Mouse (Mus musculus): ENCODE results near the gene Grb2. TPM values are rescaled to one million over a fixed set of nuclear protein-coding genes. Genes with fewer than 3 reads are reported as not detected.

Grb2 gene
- polyA plus RNA-seq, 1 experiment from 2014 or later: 40.4 TPM

- H3K9me3 ChIP-seq (ENCODE audit: low read length): no peaks in the 10 kb centered on the region
- TF ChIP-seq EP300 (IDR thresholded peaks at IDR 0.05; ENCODE audit: low read depth) (no peak), CTCF (IDR thresholded peaks at IDR 0.05; ENCODE audit: low read depth) (no peak)
- peak; percentile 98 for DNase-seq
Measured at GRCm38 (mm10) chr11:115627705-115628464, 80.5 kb downstream of the Grb2 start, which contains the start of gene Slc25a19. TSS of gene Slc25a19 (minus strand) at chr11:115628295.

GRCm38 (mm10) chr11:115626824-115627616 is 81.4 kb downstream of the Grb2 start:
- no peak for TF ChIP-seq CTCF (IDR thresholded peaks at IDR 0.05; ENCODE audit: low read depth)
- no peak for TF ChIP-seq EP300 (IDR thresholded peaks at IDR 0.05; ENCODE audit: low read depth)
- peak overlapping the region; percentile 79 for H3K9ac ChIP-seq (replicated peaks)
- H3K27ac ChIP-seq (ENCODE audit: low read depth): peak overlapping the region; percentile 73; the same call in 1 of the 2 replicates

More at GRCm38 (mm10) chr11:115627705-115628464, 80.5 kb downstream of the Grb2 start, which contains the start of gene Slc25a19:
- no peaks in the 10 kb centered on the region for H3K27me3 ChIP-seq (ENCODE audit: insufficient read depth, low read length)
- H3K27ac ChIP-seq (ENCODE audit: low read depth): peak within 1 kb of the TSS; percentile 73
- H3K4me3 ChIP-seq (ENCODE audit: low read depth, low read length): peak within 1 kb of the TSS; percentile 84
- peak within 1 kb of the TSS; percentile 79 for H3K9ac ChIP-seq (replicated peaks)
- peak; percentile 99 for ATAC-seq
- under 1% methylated on average over 47 of the region's 47 CpGs for WGBS (ENCODE audit: insufficient replicate concordance)
- peaks cover 13% of the 10 kb centered on the region for H3K4me1 ChIP-seq (ENCODE audit: insufficient read depth)
- H3K36me3 ChIP-seq (replicated peaks; ENCODE audit: insufficient read depth, low read length): peaks cover 9% of the 10 kb centered on the region
- peak within 1 kb of the TSS; percentile 95 for H3K4me2 ChIP-seq (ENCODE audit: low read depth, low read length)

GRCm38 (mm10) chr11:115625877-115626276 is 82.5 kb downstream of the Grb2 start:
- ATAC-seq (no peak), DNase-seq (no peak)
- Histone ChIP-seq H3K27ac (ENCODE audit: low read depth) (no peak overlapping the region), H3K9ac (replicated peaks) (no peak overlapping the region), H3K4me1 (ENCODE audit: insufficient read depth) (peaks cover 10% of the 10 kb centered on the region), H3K9me3 (ENCODE audit: low read length) (no peaks in the 10 kb centered on the region), H3K27me3 (ENCODE audit: insufficient read depth, low read length) (no peaks in the 10 kb centered on the region), H3K4me2 (ENCODE audit: low read depth, low read length) (no peak overlapping the region), H3K4me3 (ENCODE audit: low read depth, low read length) (no peak overlapping the region), H3K36me3 (replicated peaks; ENCODE audit: insufficient read depth, low read length) (peaks cover 22% of the 10 kb centered on the region)
- 77% methylated on average over 9 of the region's 9 CpGs for WGBS (ENCODE audit: insufficient replicate concordance)
- no peak for TF ChIP-seq EP300 (IDR thresholded peaks at IDR 0.05; ENCODE audit: low read depth)
- TF ChIP-seq CTCF (IDR thresholded peaks at IDR 0.05; ENCODE audit: low read depth): no peak

More at GRCm38 (mm10) chr11:115626824-115627616, 81.4 kb downstream of the Grb2 start:
- Histone ChIP-seq H3K4me1 (ENCODE audit: insufficient read depth) (peaks cover 13% of the 10 kb centered on the region), H3K27me3 (ENCODE audit: insufficient read depth, low read length) (no peaks in the 10 kb centered on the region), H3K4me2 (ENCODE audit: low read depth, low read length) (peak overlapping the region; percentile 95), H3K4me3 (ENCODE audit: low read depth, low read length) (peak overlapping the region; percentile 84), H3K36me3 (replicated peaks; ENCODE audit: insufficient read depth, low read length) (peaks cover 16% of the 10 kb centered on the region), H3K9me3 (ENCODE audit: low read length) (no peaks in the 10 kb centered on the region)
- 48% methylated on average over 11 of the region's 11 CpGs for WGBS (ENCODE audit: insufficient replicate concordance)
- DNase-seq (no peak), ATAC-seq (no peak)

GRCm38 (mm10) chr11:115623487-115624070 is 84.8 kb downstream of the Grb2 start:
- no peak for DNase-seq

GRCm38 (mm10) chr11:115619949-115620348 is 88.4 kb downstream of the Grb2 start:
- no peak overlapping the region for H3K4me2 ChIP-seq (ENCODE audit: low read depth, low read length)
- no peak for DNase-seq
- H3K9me3 ChIP-seq (ENCODE audit: low read length): no peaks in the 10 kb centered on the region
- no peaks in the 10 kb centered on the region for H3K27me3 ChIP-seq (ENCODE audit: insufficient read depth, low read length)
- 79% methylated on average over 7 of the region's 7 CpGs for WGBS (ENCODE audit: insufficient replicate concordance)
- no peak for ATAC-seq
- H3K36me3 ChIP-seq (replicated peaks; ENCODE audit: insufficient read depth, low read length): peaks cover 38% of the 10 kb centered on the region
- no peak overlapping the region for H3K9ac ChIP-seq (replicated peaks)
- no peaks in the 10 kb centered on the region; the same call in 1 of the 2 replicates for H3K4me1 ChIP-seq (ENCODE audit: insufficient read depth)
- no peak for TF ChIP-seq CTCF (IDR thresholded peaks at IDR 0.05; ENCODE audit: low read depth)
- TF ChIP-seq EP300 (IDR thresholded peaks at IDR 0.05; ENCODE audit: low read depth): no peak
- no peak overlapping the region for H3K27ac ChIP-seq (ENCODE audit: low read depth)
- no peak overlapping the region for H3K4me3 ChIP-seq (ENCODE audit: low read depth, low read length)

More at GRCm38 (mm10) chr11:115623487-115624070, 84.8 kb downstream of the Grb2 start:
- no peak overlapping the region for H3K4me2 ChIP-seq (ENCODE audit: low read depth, low read length)
- peaks cover 10% of the 10 kb centered on the region for H3K4me1 ChIP-seq (ENCODE audit: insufficient read depth)
- peaks cover 31% of the 10 kb centered on the region for H3K36me3 ChIP-seq (replicated peaks; ENCODE audit: insufficient read depth, low read length)
- no peak overlapping the region for H3K27ac ChIP-seq (ENCODE audit: low read depth)
- H3K27me3 ChIP-seq (ENCODE audit: insufficient read depth, low read length): no peaks in the 10 kb centered on the region
- TF ChIP-seq EP300 (IDR thresholded peaks at IDR 0.05; ENCODE audit: low read depth) (no peak), CTCF (IDR thresholded peaks at IDR 0.05; ENCODE audit: low read depth) (peak; percentile 58)
- H3K9me3 ChIP-seq (ENCODE audit: low read length): no peaks in the 10 kb centered on the region
- WGBS (ENCODE audit: insufficient replicate concordance): 78% methylated on average over 9 of the region's 9 CpGs
- no peak overlapping the region for H3K4me3 ChIP-seq (ENCODE audit: low read depth, low read length)
- H3K9ac ChIP-seq (replicated peaks): no peak overlapping the region
- ATAC-seq: no peak

Data from liver, postnatal 0 days (tissue).